In genomic region chr16:20642161-20642560, GRCm38 (mm10) we compare ENCODE assay signal across 8 mouse cellular contexts. TPM values are rescaled to one million over a fixed set of nuclear protein-coding genes. Genes with fewer than 3 reads are reported as not detected.
A peak's percentile ranks its signal among the peaks of the same experiment; 100 is the strongest.
DNase-seq lines count a peak whose midpoint lies in the region; ATAC-seq lines count a peak whose summit lies in the region.

No protein-coding gene starts in this region.

- no peak overlapping the region for H3K4me3 ChIP-seq in kidney, embryonic 14.5 days (ENCODE audit: low read length)
- no peak overlapping the region for H3K4me3 ChIP-seq in liver, embryonic 11.5 days (ENCODE audit: low read depth, low read length)

- no peak overlapping the region for H3K27ac ChIP-seq in kidney, embryonic 14.5 days (ENCODE audit: low read depth, low read length)
- no peak overlapping the region for H3K27ac ChIP-seq in liver, embryonic 11.5 days (ENCODE audit: low read depth, low read length)

- ATAC-seq in kidney, embryonic 14.5 days (ENCODE audit: low FRiP score, low TSS enrichment), result peak; percentile 88
- no peak for ATAC-seq in liver, embryonic 11.5 days (replicated peaks; ENCODE audit: low FRiP score)

- no peaks in the 10 kb centered on the region for H3K9me3 ChIP-seq in kidney, embryonic 14.5 days (ENCODE audit: control insufficient read depth, low read length)
- no peaks in the 10 kb centered on the region for H3K9me3 ChIP-seq in liver, embryonic 11.5 days (ENCODE audit: control insufficient read depth, low read length)

- H3K4me2 ChIP-seq in kidney, embryonic 14.5 days (replicated peaks; ENCODE audit: low read depth, low read length), result no peak overlapping the region
- no peak overlapping the region for H3K4me2 ChIP-seq in liver, embryonic 11.5 days

- peak; percentile 51 for DNase-seq in 3134 (ENCODE audit: extremely low read depth, insufficient read length, low spot score)
- peak; percentile 25 for DNase-seq in T-cell, adult 2 months (ENCODE audit: low spot score)
- DNase-seq in cerebellum, postnatal 36 days, result peak; percentile 80 to 83
- DNase-seq in gastrocnemius, postnatal 10 days, result peak; percentile 77
- DNase-seq in liver, embryonic 11.5 days (ENCODE audit: low spot score), result peak; percentile 56
- peak; percentile 67 for DNase-seq in neural tube, embryonic 10.5 days (ENCODE audit: extremely low spot score, low spot score)
- peak; percentile 83 for DNase-seq in testis, postnatal 10 days (ENCODE audit: low spot score)

- no peaks in the 10 kb centered on the region for H3K36me3 ChIP-seq in kidney, embryonic 14.5 days (ENCODE audit: control insufficient read depth, insufficient read depth, low read length)
- H3K36me3 ChIP-seq in liver, embryonic 11.5 days (ENCODE audit: control insufficient read depth, insufficient read depth, low read length), result no peaks in the 10 kb centered on the region

- no peak overlapping the region for H3K9ac ChIP-seq in kidney, embryonic 14.5 days (ENCODE audit: low read depth, low read length)
- no peak overlapping the region for H3K9ac ChIP-seq in liver, embryonic 11.5 days (ENCODE audit: low read depth, low read length)

- no peaks in the 10 kb centered on the region for H3K4me1 ChIP-seq in kidney, embryonic 14.5 days (ENCODE audit: control insufficient read depth, insufficient read depth, low read length)
- no peaks in the 10 kb centered on the region for H3K4me1 ChIP-seq in liver, embryonic 11.5 days (replicated peaks; ENCODE audit: control insufficient read depth, insufficient read depth, low read length)

- WGBS in kidney, embryonic 14.5 days, result 2% methylated on average over 8 of the region's 8 CpGs
- 0% methylated on average over 8 of the region's 8 CpGs for WGBS in liver, embryonic 11.5 days

- H3K27me3 ChIP-seq in kidney, embryonic 14.5 days (ENCODE audit: control insufficient read depth, insufficient read depth, low read length), result no peaks in the 10 kb centered on the region; the same call in 1 of the 2 replicates
- H3K27me3 ChIP-seq in liver, embryonic 11.5 days (replicated peaks; ENCODE audit: control insufficient read depth, insufficient read depth, low read length), result peaks cover 2% of the 10 kb centered on the region; the same call in 1 of the 2 replicates

RNA-seq across cellular contexts. Expression of gene Psmd2, which starts 9.3 kb away (rescaled TPM):
- total RNA-seq in gastrocnemius, postnatal 10 days (2021), result 100 to 1,000 TPM; 175 to 178 TPM
- 208 and 355 TPM in 2 replicates for polyA plus RNA-seq in kidney, embryonic 14.5 days (2014; fragmentation: Nextera tagmentation; extraction: Ambion mirVana)
- 354 and 386 TPM in 2 replicates for polyA plus RNA-seq in liver, embryonic 11.5 days (2014; fragmentation: Nextera tagmentation; extraction: Ambion mirVana)

RNA-seq across cellular contexts. Expression of gene Ece2, which starts 12.5 kb away (rescaled TPM):
- under 1 TPM in 1 of 2 experiments, not detected in 1; 0.63 TPM for total RNA-seq in gastrocnemius, postnatal 10 days (2021)
- polyA plus RNA-seq in kidney, embryonic 14.5 days (2014; fragmentation: Nextera tagmentation; extraction: Ambion mirVana), result 2.6 and 3.1 TPM in 2 replicates
- 0.90 and 0.97 TPM in 2 replicates for polyA plus RNA-seq in liver, embryonic 11.5 days (2014; fragmentation: Nextera tagmentation; extraction: Ambion mirVana)

RNA-seq across cellular contexts. Expression of gene Camk2n2, which starts 21.1 kb away (rescaled TPM):
- 1 to 10 TPM; 2.6 to 3.0 TPM for total RNA-seq in gastrocnemius, postnatal 10 days (2021)
- 1.7 and 1.9 TPM in 2 replicates for polyA plus RNA-seq in kidney, embryonic 14.5 days (2014; fragmentation: Nextera tagmentation; extraction: Ambion mirVana)
- polyA plus RNA-seq in liver, embryonic 11.5 days (2014; fragmentation: Nextera tagmentation; extraction: Ambion mirVana), result 0.47 and 0.59 TPM in 2 replicates

RNA-seq across cellular contexts. Expression of gene Eif4g1, which starts 26.0 kb away (rescaled TPM):
- 100 to 1,000 TPM; 324 to 334 TPM for total RNA-seq in gastrocnemius, postnatal 10 days (2021)
- polyA plus RNA-seq in kidney, embryonic 14.5 days (2014; fragmentation: Nextera tagmentation; extraction: Ambion mirVana), result 131 and 213 TPM in 2 replicates
- 185 and 196 TPM in 2 replicates for polyA plus RNA-seq in liver, embryonic 11.5 days (2014; fragmentation: Nextera tagmentation; extraction: Ambion mirVana)

RNA-seq across cellular contexts. Expression of gene Alg3, which starts 30.6 kb away (rescaled TPM):
- 10 to 100 TPM; 10.6 to 11.5 TPM for total RNA-seq in gastrocnemius, postnatal 10 days (2021)
- polyA plus RNA-seq in kidney, embryonic 14.5 days (2014; fragmentation: Nextera tagmentation; extraction: Ambion mirVana), result 44.3 and 55.7 TPM in 2 replicates
- polyA plus RNA-seq in liver, embryonic 11.5 days (2014; fragmentation: Nextera tagmentation; extraction: Ambion mirVana), result 55.7 and 58.6 TPM in 2 replicates

Comparison
In these comparisons a context has a peak if more than half of its experiments do, and no peak if none do; other contexts are left out.
1. DNase-seq: peak in every context shown above with its lines; median percentile 83 in testis, postnatal 10 days; 82 in cerebellum, postnatal 36 days; 77 in gastrocnemius, postnatal 10 days; 67 in neural tube, embryonic 10.5 days; 56 in liver, embryonic 11.5 days; 51 in 3134; 25 in T-cell, adult 2 months.